Mouse (Mus musculus) left cerebral cortex, adult 2 months (tissue): ENCODE measurements at regions not wholly inside any gene's neighbourhood (a gene's known extent, or its start where the extent isn't known, plus 50 kb on each side); places are given as distances from the start of the nearest gene placed in this dataset.

Source experiments
- DNase-seq, 2 experiments: peaks; one replicate each; pipeline ENCODE4 v3.0.0; 2021 to 2022; ENCODE audit warnings: low spot score in 2 of 2, mixed read lengths in 1 of 2; ENCODE audit errors: extremely low spot score in 1 of 2
- H3K27ac ChIP-seq: fragments of 200-600 bp; 2 replicates; pipeline ENCODE4 v1.8.1; 2022
- H3K4me3 ChIP-seq: fragments of 200-600 bp; 2 replicates; pipeline ENCODE4 v1.8.1; 2022
- CTCF ChIP-seq: fragments of 200-600 bp; IDR thresholded peaks from 2 replicates; pipeline ENCODE4 v1.8.1; 2022; ENCODE audit warnings: antibody characterized with exemption, mild to moderate bottlenecking, moderate library complexity
- intact Hi-C: fragments of 180-260 bp; cut with DNase I; formaldehyde crosslinking; loops from one replicate; pipeline ENCODE4 v1.15.1; 2025

DNA sequence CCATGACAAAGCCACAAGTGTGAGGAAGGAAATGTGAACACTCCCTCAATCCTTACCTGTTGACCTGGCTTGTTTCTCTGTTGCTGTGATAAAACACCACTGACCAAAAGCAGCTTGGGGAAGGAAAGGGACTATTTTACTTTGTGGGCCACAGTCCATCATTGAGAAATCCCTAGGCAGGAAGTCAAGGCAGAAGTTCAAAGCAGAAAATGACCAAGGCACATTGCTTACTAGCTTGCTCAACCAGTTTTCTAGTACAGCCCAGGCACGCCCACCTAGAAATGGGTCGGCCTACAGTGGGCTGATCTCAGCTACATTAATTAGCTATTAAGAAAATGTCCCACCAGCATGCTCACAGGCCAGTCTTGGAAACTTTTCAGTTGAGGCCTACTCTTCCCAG, 59.8 kb upstream of the Zmynd11 start:
- intact Hi-C loops, result loop anchor here (5.0 kb wide), 1 partner anchor 43 kb away; no protein-coding TSS in a partner anchor
- no peak for TF ChIP-seq CTCF
- H3K27ac ChIP-seq, result no peak overlapping the region
- no peak for DNase-seq
- no peak overlapping the region for H3K4me3 ChIP-seq

DNA sequence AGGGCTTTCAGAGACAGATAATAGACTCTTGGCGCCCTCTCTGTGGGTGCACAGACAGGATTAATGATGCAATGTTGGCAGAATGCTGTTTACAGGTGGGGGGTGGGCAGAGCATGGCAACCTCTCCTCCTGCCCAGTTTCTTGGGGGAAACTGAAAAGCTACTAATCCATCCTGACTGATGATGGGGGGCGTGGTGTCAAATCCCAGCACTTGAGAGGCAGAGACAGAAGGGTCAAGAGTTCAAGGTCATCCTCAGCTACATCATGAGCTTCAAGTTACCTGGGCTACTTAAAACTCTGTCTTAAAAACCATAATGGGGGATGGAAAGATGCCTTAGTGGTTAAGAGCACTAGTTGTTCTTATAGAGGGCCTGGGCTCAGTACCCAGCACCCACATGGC, 52.2 kb upstream of the Zmynd11 start:
- intact Hi-C loops, result no loop called here
- DNase-seq, result no peak
- Histone ChIP-seq H3K4me3 (no peak overlapping the region), H3K27ac (no peak overlapping the region)
- TF ChIP-seq CTCF, result no peak
